Mouse (Mus musculus) left cerebral cortex, adult 18-20 months (tissue): ENCODE measurements around the gene Olfr1264. TPM values are rescaled to one million over a fixed set of nuclear protein-coding genes. Genes with fewer than 3 reads are reported as not detected.

Experiments
- DNase-seq, 2 experiments: peaks; one replicate each; pipeline ENCODE4 v3.0.0; 2021 to 2022; ENCODE audit warnings: low spot score in 2 of 2, mixed read lengths in 1 of 2
- long read RNA-seq, 2 experiments: library from polyadenylated mRNA; stranded (forward); transcript quantifications; one replicate each; pipeline ENCODE4 v2.0.0; 2021
- total RNA-seq, 2 experiments: library from RNA; stranded (reverse); gene quantifications; 2 replicates each; pipeline ENCODE4 v1.2.3; 2021

Gene Olfr1264
- total RNA-seq, result not detected
- long read RNA-seq, experiment 1, result 0 reads
- long read RNA-seq, experiment 2, result 0 reads

GRCm38 (mm10) chr2:90025477-90025876 is at the start of gene Olfr1264:
Gene Olfr1264 (minus strand): TSS chr2:90025577.
- no peak for DNase-seq

DNA sequence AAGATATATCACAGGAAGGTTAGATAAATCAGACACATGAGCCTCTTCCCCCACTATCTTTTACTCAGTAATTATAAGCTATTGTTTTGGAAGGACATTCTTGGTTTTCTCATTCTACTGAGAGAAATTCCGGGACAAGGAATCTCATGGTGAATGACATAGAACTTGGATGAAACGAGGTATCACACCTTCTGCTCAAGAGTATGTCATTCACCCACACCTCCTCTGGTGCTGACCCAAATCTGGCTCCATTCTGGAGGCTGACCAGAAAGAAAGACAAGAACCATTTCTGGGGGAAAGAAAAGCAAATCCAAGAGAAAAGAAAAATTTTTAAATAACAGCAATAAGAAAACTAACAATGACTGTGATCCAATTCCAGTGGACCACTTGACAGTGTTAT is 44.7 kb upstream of the Olfr1264 start:
- DNase-seq, result peak in 1 of 2 experiments; percentile 3

DNA sequence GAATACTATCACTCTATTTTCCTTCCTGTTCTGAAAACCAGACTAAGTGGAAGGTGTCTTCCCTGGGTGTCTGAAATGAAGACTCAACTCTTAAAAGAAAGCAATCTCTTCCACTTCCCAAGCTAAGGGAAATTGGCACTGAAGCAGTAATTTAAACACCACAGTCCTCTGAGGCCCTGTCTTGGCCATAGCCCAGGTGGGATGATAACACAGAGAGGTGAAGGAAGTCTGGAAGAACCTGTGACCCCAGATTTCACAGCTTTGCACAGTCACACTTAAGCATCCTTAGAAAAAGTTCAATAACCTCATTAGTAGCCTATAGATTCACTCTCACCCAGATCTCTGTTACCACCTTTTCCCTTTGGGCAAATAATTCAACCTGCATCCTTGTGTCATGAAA is 38.1 kb upstream of the Olfr1264 start, which contains the start of gene Olfr140:
Olfr140 (minus strand) TSS at position 101 of the 400 bp plus-strand sequence.
- no peak for DNase-seq

DNA sequence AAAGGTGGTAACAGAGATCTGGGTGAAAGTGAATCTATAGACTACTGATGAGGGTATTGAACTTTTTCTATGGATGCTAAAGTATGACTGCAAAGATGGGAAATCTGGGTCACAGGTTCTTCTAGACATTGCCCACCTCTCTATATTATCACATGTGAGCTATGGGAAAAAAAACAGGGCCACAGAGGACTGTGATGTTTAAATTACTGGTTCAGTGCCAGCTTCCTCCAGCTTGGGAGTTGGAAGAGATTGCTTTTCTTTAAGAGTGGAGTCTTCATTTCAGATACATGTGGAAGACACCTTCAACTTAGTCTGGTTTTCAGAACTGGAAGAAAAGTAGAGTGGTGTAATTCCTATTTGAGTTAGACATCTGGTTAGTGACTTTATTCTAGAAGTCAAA is 9.7 kb upstream of the Olfr1264 start, which contains the start of gene Olfr1265:
Olfr1265 (plus strand) TSS at position 301 of the 400 bp plus-strand sequence.
- DNase-seq, result no peak

DNA sequence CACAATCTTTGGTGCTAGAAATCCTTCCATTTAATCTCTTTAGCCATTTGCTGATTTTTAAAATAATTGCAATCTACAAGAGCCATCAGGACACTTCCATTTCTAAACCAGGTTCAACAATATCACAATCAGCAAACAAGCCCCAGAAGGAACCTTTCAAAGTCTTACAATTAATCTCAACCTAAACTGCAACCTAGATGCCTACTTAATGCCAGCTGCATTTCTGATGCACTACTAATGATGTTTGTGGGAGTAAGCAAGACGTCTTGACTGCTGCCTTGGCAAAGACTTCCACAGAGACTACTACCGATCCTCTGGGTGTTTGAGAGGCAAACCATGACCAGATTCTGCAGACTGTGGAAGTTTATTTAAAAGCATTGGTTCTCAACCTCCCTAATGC is 13.5 kb downstream of the Olfr1264 start, which contains the start of gene Olfr1263:
Olfr1263 (plus strand) TSS at position 301 of the 400 bp plus-strand sequence.
- no peak for DNase-seq

DNA sequence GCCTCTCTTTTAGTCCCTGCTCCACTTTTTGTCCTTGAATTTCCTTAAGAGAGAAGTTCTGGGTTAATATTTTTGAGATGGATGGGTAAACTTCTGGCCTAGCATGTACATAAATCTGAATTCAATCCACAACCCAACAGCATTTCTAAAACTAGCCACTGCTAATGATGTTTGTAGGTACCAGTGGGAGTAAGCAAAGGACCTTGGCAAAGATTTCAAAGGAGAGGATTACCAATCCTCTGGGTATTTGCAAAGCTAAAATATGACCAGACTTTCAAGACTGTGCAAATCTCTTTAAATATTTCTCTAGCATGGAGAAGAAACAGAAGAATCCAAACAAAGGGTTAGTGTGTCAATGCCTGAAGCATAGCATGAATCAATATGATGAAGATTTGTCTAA is 25.5 kb downstream of the Olfr1264 start, which contains the start of gene Olfr1262:
Olfr1262 (plus strand) TSS at position 301 of the 400 bp plus-strand sequence.
- DNase-seq, result no peak

- no peak for DNase-seq
Observed at GRCm38 (mm10) chr2:89990921-89991320, 34.5 kb downstream of the Olfr1264 start, which contains the start of gene Olfr1261. Gene Olfr1261 (plus strand): TSS chr2:89991221.

DNA sequence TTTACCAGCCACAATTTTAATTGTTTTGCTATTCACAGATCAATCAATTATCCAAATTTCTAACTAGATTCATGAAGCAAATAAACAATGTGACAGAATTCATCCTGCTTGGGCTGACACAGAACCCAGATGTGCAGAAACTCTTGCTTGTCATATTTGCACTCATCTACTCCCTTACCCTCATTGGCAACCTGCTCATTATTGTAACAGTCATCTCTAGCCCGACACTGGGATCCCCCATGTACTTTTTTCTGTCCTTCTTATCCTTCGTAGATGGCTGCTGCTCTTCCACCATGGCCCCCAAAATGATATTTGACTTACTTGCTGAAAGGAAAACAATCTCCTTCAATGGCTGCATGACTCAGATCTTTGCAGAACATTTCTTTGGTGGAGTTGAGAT is 47.7 kb downstream of the Olfr1264 start:
- no peak for DNase-seq

GRCm38 (mm10) chr2:89974184-89974583 is 51.2 kb downstream of the Olfr1264 start, which contains the start of gene Olfr1260:
Gene Olfr1260 (plus strand): TSS chr2:89974340.
- DNase-seq, result no peak

Other genes starting within 250 kb of the Olfr1264 start
- gene Olfr1254, start 232.0 kb downstream of the Olfr1264 start, total RNA-seq, result not detected
- gene Olfr1255, start 213.5 kb downstream of the Olfr1264 start, total RNA-seq, result not detected
- gene Olfr1256, start 184.0 kb downstream of the Olfr1264 start, total RNA-seq, result not detected
- not detected for gene Olfr48, start 177.4 kb downstream of the Olfr1264 start, total RNA-seq
- not detected for gene Olfr1257, start 147.1 kb downstream of the Olfr1264 start, total RNA-seq
- not detected for gene Olfr1258, start 98.3 kb downstream of the Olfr1264 start, total RNA-seq
- gene Olfr1259, start 76.9 kb downstream of the Olfr1264 start, total RNA-seq, result not detected
- not detected for gene Olfr1260, start 51.2 kb downstream of the Olfr1264 start, total RNA-seq
- gene Olfr1261, start 34.4 kb downstream of the Olfr1264 start, total RNA-seq, result not detected
- gene Olfr1262, start 25.4 kb downstream of the Olfr1264 start, total RNA-seq, result not detected
- gene Olfr1263, start 13.4 kb downstream of the Olfr1264 start, total RNA-seq, result not detected
- gene Olfr1265, start 9.8 kb upstream of the Olfr1264 start, total RNA-seq, result not detected
- gene Olfr140, start 38.0 kb upstream of the Olfr1264 start, total RNA-seq, result not detected
- gene Olfr1269, start 95.8 kb upstream of the Olfr1264 start, total RNA-seq, result not detected
- not detected for gene Olfr32, start 116.7 kb upstream of the Olfr1264 start, total RNA-seq
- gene Olfr1270, start 127.5 kb upstream of the Olfr1264 start, total RNA-seq, result not detected
- not detected for gene Olfr1506, start 198.9 kb upstream of the Olfr1264 start, total RNA-seq
- gene Olfr142, start 232.0 kb upstream of the Olfr1264 start, total RNA-seq, result not detected
- gene Olfr1271, start 245.5 kb upstream of the Olfr1264 start, total RNA-seq, result not detected